Mouse (Mus musculus) ES-E14 (cell line): ENCODE measurements around the gene Otud7a.

ENCODE experiments used
- CHD2 ChIP-seq: IDR thresholded peaks from 2 replicates; pipeline ENCODE4 v1.6.1; 2014; ENCODE audit warnings: mild to moderate bottlenecking, low read depth, low read length, inconsistent platforms
- HCFC1 ChIP-seq: IDR thresholded peaks from 2 replicates; pipeline ENCODE4 v1.6.1; 2012; ENCODE audit warnings: low read length, inconsistent platforms, borderline replicate concordance; ENCODE audit not compliant: insufficient read depth
- MAFK ChIP-seq: IDR thresholded peaks from 2 replicates; pipeline ENCODE4 v1.6.1; 2014; ENCODE audit warnings: mild to moderate bottlenecking, low read depth, low read length, inconsistent platforms; ENCODE audit not compliant: insufficient read depth
- ZC3H11A ChIP-seq: IDR thresholded peaks from 2 replicates; pipeline ENCODE4 v1.6.1; 2012; ENCODE audit warnings: low read depth, mild to moderate bottlenecking, inconsistent platforms, low read length, borderline replicate concordance
- ZNF384 ChIP-seq: IDR thresholded peaks from 2 replicates; pipeline ENCODE4 v1.6.1; 2012; ENCODE audit warnings: low read depth, low read length, inconsistent platforms

DNA sequence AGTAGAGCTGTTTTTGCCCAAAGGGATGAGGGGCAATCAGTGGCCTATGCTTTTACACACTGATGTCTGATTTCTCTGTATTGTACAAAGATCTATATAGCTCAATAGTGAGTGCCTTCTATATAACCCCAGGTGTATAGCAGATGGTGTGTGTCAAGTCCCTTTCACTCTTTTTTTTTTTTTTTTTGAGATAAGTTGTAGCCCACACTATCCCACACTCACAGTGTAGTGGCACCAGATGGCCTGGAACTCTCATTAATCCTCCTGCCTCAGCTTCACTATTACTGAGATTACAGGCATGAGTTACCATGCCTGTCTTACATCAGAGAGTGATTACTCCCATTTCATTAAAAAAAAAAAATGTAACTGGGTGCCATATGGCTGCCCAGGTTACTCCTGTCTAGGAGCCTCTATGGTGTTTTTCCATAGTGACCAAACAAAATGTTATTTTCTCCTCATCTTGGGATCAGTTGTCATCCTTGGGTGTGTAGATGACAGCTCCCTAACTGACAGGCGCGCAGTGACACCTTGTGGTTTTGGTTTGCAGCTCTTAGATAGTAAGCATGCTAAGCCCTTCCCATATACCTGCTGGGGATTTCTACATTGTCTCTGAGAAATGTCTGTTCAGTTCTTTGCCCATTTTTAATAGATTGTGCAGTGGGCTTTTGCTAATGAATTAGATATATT lies 141.8 kb downstream of the Otud7a start:
- no peak for TF ChIP-seq CHD2
- TF ChIP-seq MAFK = no peak
- no peak for TF ChIP-seq ZNF384
- no peak for TF ChIP-seq HCFC1
- TF ChIP-seq ZC3H11A = no peak
